Mouse (Mus musculus) midbrain, postnatal 0 days (tissue): ENCODE data around the gene Olfr622. TPM values are rescaled to one million over a fixed set of nuclear protein-coding genes. Genes with fewer than 3 reads are reported as not detected.

Experiments
- ATAC-seq: fragments of 200-750 bp; cut with Nextera tagmentation; 2 replicates; pipeline ENCODE4 v1.8.0; 2017; ENCODE audit warnings: moderate number of reproducible peaks, mild to moderate bottlenecking, moderate TSS enrichment, moderate library complexity; ENCODE audit not compliant: low FRiP score
- DNase-seq: peaks from one replicate; pipeline ENCODE4 v3.0.0-alpha.2; 2015; ENCODE audit warnings: low spot score
- H3K27ac ChIP-seq: fragments of 300-500 bp; sonication (generic); 2 replicates; pipeline ENCODE4 v1.5.1; 2014; ENCODE audit warnings: low read depth, mild to moderate bottlenecking, low read length, mixed read lengths
- H3K27me3 ChIP-seq: fragments of 300-500 bp; sonication (generic); 2 replicates; pipeline ENCODE4 v1.6.1; 2014; ENCODE audit warnings: low read length, control low read depth, mixed read lengths; ENCODE audit not compliant: insufficient read depth
- H3K36me3 ChIP-seq: fragments of 300-500 bp; sonication (generic); 2 replicates; pipeline ENCODE4 v1.6.1; 2014; ENCODE audit warnings: low read length, control low read depth, mixed read lengths; ENCODE audit not compliant: insufficient read depth
- H3K4me1 ChIP-seq: fragments of 300-500 bp; sonication (generic); 2 replicates; pipeline ENCODE4 v1.6.1; 2014; ENCODE audit warnings: mild to moderate bottlenecking, control low read depth, antibody characterized with exemption, low read length, mixed read lengths; ENCODE audit not compliant: insufficient read depth
- H3K4me2 ChIP-seq: fragments of 300-500 bp; sonication (generic); 2 replicates; pipeline ENCODE4 v1.6.1; 2014; ENCODE audit warnings: low read depth, mild to moderate bottlenecking, low read length, mixed read lengths; ENCODE audit not compliant: poor library complexity, severe bottlenecking
- H3K4me3 ChIP-seq: fragments of 300-500 bp; sonication (generic); 2 replicates; pipeline ENCODE4 v1.5.1; 2014; ENCODE audit warnings: low read depth, mild to moderate bottlenecking, low read length, moderate library complexity
- H3K9ac ChIP-seq: fragments of 300-500 bp; sonication (generic); replicated peaks from 2 replicates; pipeline ENCODE4 v1.6.1; 2014; ENCODE audit warnings: mild to moderate bottlenecking, low read length, moderate library complexity, mixed read lengths; ENCODE audit not compliant: poor library complexity, severe bottlenecking
- H3K9me3 ChIP-seq: fragments of 300-500 bp; sonication (generic); 2 replicates; pipeline ENCODE4 v1.6.1; 2016; ENCODE audit warnings: low read length, control low read depth
- CTCF ChIP-seq: IDR thresholded peaks from 2 replicates; pipeline ENCODE4 v1.5.1; 2016; ENCODE audit warnings: antibody characterized with exemption, mild to moderate bottlenecking
- WGBS: fragments of 180-500 bp; shearing (Covaris S2); extraction: QIAGEN DNeasy Blood & Tissue Kit; methylation state at CpG from one replicate; pipeline ENCODE4 v1.1.7; 2014; 5-methylcytosine and 5-hydroxymethylcytosine counted together
- polyA plus RNA-seq: library from polyadenylated mRNA; unstranded; fragments of >200 nt; fragmentation: Nextera tagmentation; extraction: Ambion mirVana; gene quantifications from 2 replicates; pipeline ENCODE4 v1.2.1, GENCODE M21; 2015
- total RNA-seq: library from RNA; depleted of rRNA; stranded (reverse); fragments of >200 nt; gene quantifications from 2 replicates; pipeline ENCODE4 v1.2.3, GENCODE M21; 2014; rRNA removed

Gene Olfr622
- not detected in 2 replicates for total RNA-seq
- polyA plus RNA-seq, result not detected in 2 replicates

- TF ChIP-seq CTCF, result no peak
- 80% methylated on average over 1 of the region's 1 CpGs for WGBS
- no peak for ATAC-seq
Measured at GRCm38 (mm10) chr7:103642602-103643001, at the start of gene Olfr622. Gene Olfr622, minus strand, starts transcription at chr7:103642702.

GRCm38 (mm10) chr7:103682420-103682819 lies 39.9 kb upstream of the Olfr622 start, which contains the start of gene Olfr625-ps1:
Gene Olfr625-ps1, plus strand, starts transcription at chr7:103682720.
- H3K9me3 ChIP-seq, result no peaks in the 10 kb centered on the region
- no peaks in the 10 kb centered on the region for H3K27me3 ChIP-seq
- no peak within 1 kb of the TSS for H3K4me2 ChIP-seq
- no peak within 1 kb of the TSS for H3K27ac ChIP-seq
- no peak within 1 kb of the TSS for H3K4me3 ChIP-seq
- DNase-seq (no peak), ATAC-seq (no peak)
- no peaks in the 10 kb centered on the region for H3K36me3 ChIP-seq
- H3K4me1 ChIP-seq, result no peaks in the 10 kb centered on the region
- no peak for TF ChIP-seq CTCF
- H3K9ac ChIP-seq, result no peak within 1 kb of the TSS

More at GRCm38 (mm10) chr7:103642602-103643001, at the start of gene Olfr622:
- H3K9ac ChIP-seq, result no peak within 1 kb of the TSS
- H3K36me3 ChIP-seq, result no peaks in the 10 kb centered on the region
- no peak within 1 kb of the TSS for H3K4me3 ChIP-seq
- no peak within 1 kb of the TSS for H3K4me2 ChIP-seq
- no peak for DNase-seq
- no peaks in the 10 kb centered on the region for H3K4me1 ChIP-seq
- no peak within 1 kb of the TSS for H3K27ac ChIP-seq
- no peaks in the 10 kb centered on the region for H3K27me3 ChIP-seq
- no peaks in the 10 kb centered on the region for H3K9me3 ChIP-seq

GRCm38 (mm10) chr7:103671091-103671490 lies 28.6 kb upstream of the Olfr622 start, which contains the start of gene Olfr624:
Gene Olfr624, minus strand, starts transcription at chr7:103671191.
- 94% methylated on average over 2 of the region's 2 CpGs for WGBS
- H3K36me3 ChIP-seq, result no peaks in the 10 kb centered on the region
- TF ChIP-seq CTCF, result no peak
- H3K4me2 ChIP-seq, result no peak within 1 kb of the TSS
- H3K27me3 ChIP-seq, result no peaks in the 10 kb centered on the region
- no peak within 1 kb of the TSS for H3K4me3 ChIP-seq
- no peak within 1 kb of the TSS for H3K27ac ChIP-seq
- H3K4me1 ChIP-seq, result no peaks in the 10 kb centered on the region
- H3K9ac ChIP-seq, result no peak within 1 kb of the TSS
- no peak for DNase-seq
- no peak for ATAC-seq
- H3K9me3 ChIP-seq, result no peaks in the 10 kb centered on the region

- H3K4me1 ChIP-seq, result no peaks in the 10 kb centered on the region
- no peak for TF ChIP-seq CTCF
Measured at GRCm38 (mm10) chr7:103663598-103663997, 21.1 kb upstream of the Olfr622 start, which contains the start of gene Olfr623. Gene Olfr623, minus strand, starts transcription at chr7:103663698.

GRCm38 (mm10) chr7:103644070-103644469 lies 1.6 kb upstream of the Olfr622 start:
- TF ChIP-seq CTCF, result no peak

More at GRCm38 (mm10) chr7:103663598-103663997, 21.1 kb upstream of the Olfr622 start, which contains the start of gene Olfr623:
- Histone ChIP-seq H3K36me3 (no peaks in the 10 kb centered on the region), H3K27me3 (no peaks in the 10 kb centered on the region), H3K9me3 (no peaks in the 10 kb centered on the region), H3K4me3 (no peak within 1 kb of the TSS), H3K27ac (no peak within 1 kb of the TSS), H3K4me2 (no peak within 1 kb of the TSS), H3K9ac (no peak within 1 kb of the TSS)
- no peak for ATAC-seq
- no peak for DNase-seq

GRCm38 (mm10) chr7:103636795-103637194 lies 5.7 kb downstream of the Olfr622 start:
- Histone ChIP-seq H3K27ac (no peak overlapping the region), H3K4me2 (no peak overlapping the region), H3K4me1 (no peaks in the 10 kb centered on the region), H3K9ac (no peak overlapping the region), H3K36me3 (no peaks in the 10 kb centered on the region), H3K9me3 (no peaks in the 10 kb centered on the region), H3K27me3 (no peaks in the 10 kb centered on the region), H3K4me3 (no peak overlapping the region)
- DNase-seq (no peak), ATAC-seq (no peak)
- no peak for TF ChIP-seq CTCF

More at GRCm38 (mm10) chr7:103644070-103644469, 1.6 kb upstream of the Olfr622 start:
- ATAC-seq (no peak), DNase-seq (no peak)
- Histone ChIP-seq H3K36me3 (no peaks in the 10 kb centered on the region), H3K9me3 (no peaks in the 10 kb centered on the region), H3K4me1 (no peaks in the 10 kb centered on the region), H3K9ac (no peak overlapping the region), H3K4me2 (no peak overlapping the region), H3K27ac (no peak overlapping the region), H3K27me3 (no peaks in the 10 kb centered on the region), H3K4me3 (no peak overlapping the region)
- 88% methylated on average over 4 of the region's 4 CpGs for WGBS
